Mouse (Mus musculus) adrenal gland, adult 8-10 months (tissue): ENCODE measurements around the gene Acy3. TPM values are rescaled to one million over a fixed set of nuclear protein-coding genes. Genes with fewer than 3 reads are reported as not detected.
"Not testable (repeated sequence)": the region's sequence is repeated elsewhere in the genome, so short reads cannot be mapped to it uniquely, and the experiment has no call there.

ENCODE experiments used
- DNase-seq: peaks from one replicate; pipeline ENCODE4 v3.0.0; 2022
- total RNA-seq, 4 experiments: library from RNA; stranded (reverse); gene quantifications; 2 replicates each; pipeline ENCODE4 v1.2.4; 2022

Gene Acy3
- total RNA-seq, 4 experiments from 2014 or later = 17.9 to 37.7 (median 23.4) TPM

DNA sequence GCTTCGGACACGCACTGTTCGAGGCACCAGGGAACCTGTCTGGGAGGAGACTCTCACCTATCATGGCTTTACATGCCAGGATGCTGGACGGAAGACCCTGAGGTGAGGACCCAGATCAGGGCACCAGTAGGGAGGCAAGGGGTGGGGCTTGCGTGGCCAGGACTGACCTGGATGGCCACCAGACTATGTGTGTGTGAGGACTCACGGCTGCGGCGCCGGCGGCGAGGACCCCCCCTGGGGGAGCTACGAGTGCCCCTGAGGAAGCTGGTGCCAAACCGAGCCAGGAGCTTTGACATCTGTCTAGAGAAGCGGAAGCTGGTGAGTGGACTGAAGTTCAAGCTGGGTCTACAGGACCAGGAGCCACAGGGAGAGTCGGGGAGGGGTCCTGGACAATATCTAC, 18.0 kb downstream of the Acy3 start:
- DNase-seq = no peak

DNA sequence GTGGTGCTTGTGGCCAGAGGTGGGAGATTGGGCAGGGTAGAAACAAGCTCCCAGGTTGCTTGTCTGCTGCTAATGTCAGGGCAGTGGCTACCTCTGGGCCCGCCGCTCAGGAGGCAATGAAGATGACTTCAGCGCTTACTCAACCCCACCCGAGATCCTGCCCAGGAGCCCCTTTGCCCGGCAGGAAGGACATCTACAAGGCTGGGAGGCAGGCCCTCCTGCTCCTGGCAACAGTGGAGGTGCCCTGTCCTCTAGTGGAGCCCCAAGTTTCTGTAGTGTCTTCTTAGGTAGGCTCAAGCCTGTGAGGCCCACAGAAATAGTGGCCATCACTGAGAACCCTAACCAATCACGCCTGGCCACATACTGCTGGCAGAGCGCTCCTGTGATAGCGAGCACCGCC, 18.7 kb downstream of the Acy3 start:
- DNase-seq = no peak

DNA sequence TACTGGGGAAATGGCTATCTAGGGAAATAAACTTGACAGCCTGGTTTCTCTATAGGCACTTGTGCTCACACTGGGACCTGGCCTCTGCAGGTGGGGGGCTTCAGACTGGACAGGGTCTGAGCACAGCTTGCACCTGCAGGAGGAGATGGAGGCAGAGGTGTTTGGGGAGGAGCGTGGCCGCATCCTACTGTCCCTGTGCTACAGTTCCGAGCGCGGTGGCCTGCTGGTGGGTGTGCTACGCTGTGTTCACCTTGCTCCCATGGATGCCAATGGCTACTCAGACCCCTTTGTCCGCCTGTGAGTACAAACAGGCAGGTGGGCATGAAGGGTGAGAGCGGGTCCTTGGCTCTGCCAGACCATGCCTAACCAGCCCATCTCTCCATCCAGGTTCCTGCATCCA, 19.6 kb downstream of the Acy3 start:
- no peak for DNase-seq

DNA sequence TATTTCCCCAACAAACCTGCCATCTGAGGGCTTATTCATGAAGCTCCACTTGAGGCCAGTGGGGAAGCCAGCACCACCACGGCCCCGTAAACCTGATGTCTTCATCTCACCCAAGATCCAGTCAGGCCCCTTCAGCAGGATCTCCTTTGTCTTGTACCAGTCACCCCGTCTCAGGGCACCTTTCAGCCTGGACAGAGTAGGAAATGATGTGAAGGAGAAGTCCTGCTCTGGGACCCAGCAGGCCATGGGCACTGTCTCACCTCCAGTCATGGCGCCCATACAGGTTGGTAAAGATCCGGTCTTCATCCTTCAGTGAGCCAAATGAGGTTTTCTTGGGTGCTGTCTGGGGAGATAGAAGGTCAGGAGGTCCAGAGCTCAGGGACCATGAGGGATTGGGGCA, 24.7 kb downstream of the Acy3 start:
- DNase-seq = no peak

DNA sequence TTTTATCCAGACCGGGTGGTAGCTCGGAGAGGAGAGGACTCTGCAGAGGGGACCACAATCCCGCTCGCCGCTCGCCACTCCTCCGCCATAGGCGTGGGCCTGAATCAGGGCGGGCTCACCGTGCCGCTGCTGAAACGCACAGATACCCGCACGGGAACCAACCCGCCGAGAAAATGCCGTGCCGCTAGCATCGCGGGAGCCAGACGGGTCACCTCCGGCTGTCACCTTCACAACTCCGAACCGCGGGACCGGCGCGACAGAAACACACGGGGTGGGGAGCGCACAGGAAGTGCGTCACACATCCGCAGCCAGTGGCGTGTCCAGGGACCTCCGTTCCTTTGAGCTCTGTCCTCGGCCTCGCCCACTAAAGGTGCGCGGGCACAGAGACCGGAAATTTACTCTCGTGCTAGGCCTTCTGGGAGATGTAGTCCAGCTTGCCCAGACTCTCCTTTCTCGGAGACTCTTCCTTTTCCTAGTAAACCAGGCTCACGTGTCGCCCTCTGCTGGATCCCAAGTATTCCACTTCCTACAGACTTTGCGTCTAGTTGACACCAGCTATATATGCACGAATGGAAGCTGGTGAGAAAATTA, 26.2 kb downstream of the Acy3 start, which contains the start of gene Ndufv1:
Gene Ndufv1, minus strand, starts transcription at position 375 of the 591 bp plus-strand sequence.
- DNase-seq = peak; percentile 99

DNA sequence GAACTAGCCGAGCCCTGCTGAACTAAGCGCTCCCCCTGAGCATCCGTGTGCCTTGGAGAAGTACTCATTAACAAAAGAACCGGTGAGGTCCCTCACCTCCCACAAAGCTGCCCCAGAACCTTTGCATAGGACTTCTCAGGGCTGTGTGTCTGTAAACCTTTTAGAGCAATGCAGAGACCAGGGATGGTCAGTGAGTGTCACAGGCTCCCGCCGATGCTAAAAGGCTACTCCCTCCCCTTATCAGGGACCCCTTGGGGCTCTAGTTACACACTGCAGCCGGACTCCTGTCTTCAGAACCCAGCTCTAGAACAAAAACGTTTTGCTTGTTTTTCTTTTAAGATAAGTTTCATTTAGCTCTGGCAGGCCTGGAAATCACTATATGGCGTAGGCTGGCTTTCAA, 26.7 kb downstream of the Acy3 start:
- DNase-seq = no peak

DNA sequence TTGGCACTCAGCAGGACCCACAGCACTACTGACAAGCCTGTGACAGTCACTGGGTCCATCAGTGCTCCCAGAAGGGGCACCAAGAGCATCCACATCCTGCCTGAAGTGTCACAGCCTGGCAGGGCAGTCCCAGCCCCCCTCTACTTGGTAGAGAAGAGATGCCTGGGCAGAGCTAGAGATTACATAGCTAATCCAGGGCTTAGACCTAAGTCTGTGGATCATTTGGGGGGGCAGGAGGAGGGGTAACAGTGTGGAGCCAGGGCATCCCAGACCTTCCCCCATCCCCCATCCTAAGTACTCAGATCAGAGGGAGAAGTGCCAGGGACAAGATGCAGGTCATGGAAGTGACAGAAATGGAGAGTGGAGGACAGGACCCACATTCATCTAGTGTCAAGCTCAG, 28.4 kb downstream of the Acy3 start:
- no peak for DNase-seq

DNA sequence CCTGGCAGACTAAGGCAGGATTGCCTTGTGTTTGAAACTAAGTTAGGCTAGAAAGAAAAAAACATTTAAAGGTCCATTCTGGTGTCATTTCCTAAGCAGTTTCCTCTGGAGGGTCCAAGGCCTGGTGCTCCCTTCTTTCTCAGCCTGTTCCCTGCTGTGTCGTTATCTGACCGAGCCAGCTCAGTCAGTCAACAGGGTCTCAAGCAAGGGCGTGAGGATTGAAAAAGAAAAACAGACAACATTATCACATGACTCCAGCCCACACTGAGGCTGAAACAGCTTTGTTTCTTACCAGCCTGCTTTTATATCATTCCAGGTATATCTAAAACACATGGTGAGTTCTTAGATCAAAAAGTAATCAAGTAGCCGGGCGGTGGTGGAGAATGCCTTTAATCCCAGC, 29.3 kb downstream of the Acy3 start:
- no peak for DNase-seq

DNA sequence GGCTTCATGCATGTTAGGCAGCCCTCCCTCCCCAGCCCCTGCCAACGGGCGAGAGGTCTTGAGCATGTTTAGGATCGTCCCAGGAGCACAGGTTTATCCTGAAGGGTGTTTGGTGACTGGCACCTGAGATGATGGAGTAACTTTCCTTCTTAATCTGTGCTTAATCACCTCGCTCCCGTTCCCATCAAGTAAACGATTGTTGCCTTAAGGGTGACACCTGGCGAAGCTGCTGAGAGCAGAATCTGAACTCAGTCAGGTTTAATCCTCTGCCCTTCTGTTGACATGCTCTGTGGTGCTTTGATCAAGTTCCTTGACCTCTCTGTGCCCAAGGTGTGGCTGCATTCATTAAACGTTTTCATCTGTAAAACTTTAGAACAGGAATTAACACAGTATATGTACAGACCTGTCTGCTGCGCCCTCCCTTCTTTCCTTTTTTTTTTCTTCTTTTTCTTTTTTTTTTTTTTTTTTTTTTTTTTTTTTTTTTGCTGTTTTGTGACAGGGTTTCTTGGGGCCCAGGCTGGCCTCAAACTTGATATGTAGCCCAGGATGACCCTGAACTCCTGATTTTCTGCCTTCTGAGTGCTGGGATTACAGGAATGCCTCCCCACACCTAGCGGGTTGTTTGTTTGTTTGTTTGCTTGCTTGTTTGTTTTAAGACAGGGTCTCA, 31.7 kb downstream of the Acy3 start:
- DNase-seq = no peak

DNA sequence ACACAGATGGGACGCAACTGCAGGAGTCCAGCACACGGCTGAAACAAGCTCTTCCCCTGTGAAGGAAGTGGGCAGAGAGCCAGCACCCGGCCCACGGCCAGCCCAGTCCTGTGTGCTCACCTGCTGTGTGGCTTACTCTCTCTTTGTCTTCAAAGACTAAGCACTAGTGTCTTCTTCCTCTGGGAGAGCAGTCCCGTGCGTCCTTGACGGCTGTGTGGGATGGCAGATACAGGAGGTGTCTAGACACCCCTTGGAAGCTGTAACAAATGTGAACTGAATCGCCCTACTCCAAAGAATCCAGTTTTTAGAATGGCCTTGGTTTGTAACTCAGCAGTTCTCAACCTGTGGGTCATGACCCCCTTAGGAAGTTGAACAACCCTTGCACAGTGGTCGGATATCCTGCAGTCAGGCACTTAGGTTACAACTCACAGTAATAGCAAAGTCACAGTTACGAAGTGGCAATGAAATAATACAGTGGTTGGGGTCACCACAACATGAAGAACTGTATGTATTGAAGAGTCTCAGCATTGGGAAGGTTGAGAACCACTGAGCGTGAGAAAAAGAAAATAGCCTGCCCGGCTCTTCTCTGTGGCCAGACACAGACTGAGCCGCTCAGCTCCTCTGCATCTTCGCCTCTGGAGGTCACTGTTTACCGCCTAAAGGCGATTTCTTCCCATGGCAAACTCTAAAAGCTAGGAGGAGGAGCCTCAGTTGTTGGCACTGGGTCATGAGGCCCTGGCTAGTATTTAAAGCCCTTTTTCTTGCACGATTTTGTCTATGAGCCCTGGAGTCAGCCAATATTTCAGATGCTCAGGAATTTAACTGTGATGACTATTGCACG, 32.6 kb downstream of the Acy3 start:
- peak; percentile 82 for DNase-seq

DNA sequence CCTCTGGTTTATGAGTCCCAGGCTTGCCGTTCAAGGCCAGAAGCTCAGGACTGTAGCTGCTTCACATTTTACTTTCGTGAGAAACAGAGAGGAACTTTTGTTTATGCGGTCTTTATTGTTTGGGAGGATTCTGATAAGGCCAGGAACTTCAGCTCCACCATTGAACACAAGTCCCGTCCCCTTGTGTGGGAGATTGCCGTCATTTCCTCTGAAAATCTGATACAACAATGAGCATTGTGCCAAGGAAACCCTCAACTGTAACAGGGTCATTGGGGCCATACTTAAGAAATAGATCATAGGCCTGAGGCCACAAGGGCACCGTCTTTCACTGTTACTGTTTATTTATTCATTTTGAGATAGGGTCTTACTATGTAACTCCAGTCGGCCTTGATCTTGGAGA, 36.8 kb downstream of the Acy3 start:
- DNase-seq = no peak

DNA sequence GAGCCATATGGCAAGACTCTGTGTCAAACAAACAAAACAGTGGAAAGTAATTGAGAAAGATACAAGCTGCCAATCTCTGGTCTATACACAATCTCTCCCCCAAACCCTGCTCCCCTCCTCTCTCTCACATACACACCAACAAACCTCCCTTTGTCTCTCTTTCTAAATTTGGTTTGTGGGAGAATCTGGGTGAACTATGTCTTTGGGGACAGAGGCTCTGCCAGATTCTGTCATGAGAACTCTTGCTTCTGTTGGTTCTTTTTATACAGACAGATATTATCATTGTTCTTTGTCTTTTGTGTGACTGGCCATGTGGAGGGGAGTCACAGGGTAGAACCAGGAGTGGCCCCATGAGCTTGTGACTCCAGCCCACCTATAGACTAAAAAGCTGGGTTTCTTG, 41.2 kb downstream of the Acy3 start:
- DNase-seq = no peak

DNA sequence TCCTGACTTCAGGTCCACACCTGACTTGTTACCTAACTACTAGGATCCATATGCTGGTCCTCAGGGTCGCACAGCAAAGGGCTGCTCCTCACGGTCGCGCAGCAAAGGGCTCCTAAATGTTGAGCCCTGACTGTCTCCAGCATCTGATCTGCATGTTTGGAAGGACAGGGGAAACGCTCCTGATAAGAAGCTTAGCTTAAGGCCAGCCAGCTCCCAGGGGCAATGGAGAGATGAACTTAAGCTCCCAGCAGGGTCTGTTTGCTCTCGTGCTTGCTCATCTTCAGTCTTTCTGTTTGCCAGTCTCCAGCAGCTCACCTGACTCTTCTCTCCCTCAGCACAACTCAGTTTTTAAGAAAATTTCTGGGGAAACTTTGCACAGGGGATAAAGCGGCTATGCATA, 46.3 kb downstream of the Acy3 start:
- DNase-seq = no peak

DNA sequence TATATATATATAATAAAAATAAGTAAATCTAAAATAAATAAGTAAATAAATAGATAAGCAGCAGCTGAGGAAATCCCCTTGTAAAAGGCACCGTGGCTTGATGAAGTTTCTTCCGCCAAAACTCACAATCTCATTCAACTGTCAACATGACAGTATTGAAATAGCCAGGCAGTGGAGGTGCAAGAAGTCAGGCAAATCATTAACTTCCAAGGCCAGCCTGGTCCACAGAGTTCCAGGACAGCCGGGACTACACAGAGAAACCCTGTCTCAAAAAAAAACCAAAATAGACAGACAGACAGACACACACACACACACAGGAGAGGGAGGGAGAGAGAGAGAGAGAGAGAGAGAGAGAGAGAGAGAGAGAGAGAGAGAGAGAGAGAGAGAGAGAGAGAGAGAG, 46.9 kb downstream of the Acy3 start:
- no peak for DNase-seq

DNA sequence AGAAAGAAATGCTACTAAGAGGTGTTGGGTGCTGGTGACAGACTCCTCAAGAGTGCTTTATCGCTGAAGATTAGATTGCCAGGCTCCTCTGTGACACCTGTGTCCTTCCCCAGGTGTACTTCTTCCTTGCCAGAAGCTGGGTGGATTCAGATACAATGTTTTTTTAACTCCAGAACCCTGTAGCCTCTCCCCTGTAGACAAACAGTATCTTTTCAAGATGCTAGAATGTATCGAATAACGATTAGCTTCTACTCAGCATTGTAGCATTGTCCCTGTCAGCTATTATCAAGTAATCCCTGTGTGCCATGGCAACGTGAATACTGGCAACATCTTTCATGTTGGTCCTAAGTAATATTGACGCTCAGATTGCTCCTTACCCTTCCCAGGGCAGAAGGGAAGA, 47.4 kb downstream of the Acy3 start:
- DNase-seq = no peak

DNA sequence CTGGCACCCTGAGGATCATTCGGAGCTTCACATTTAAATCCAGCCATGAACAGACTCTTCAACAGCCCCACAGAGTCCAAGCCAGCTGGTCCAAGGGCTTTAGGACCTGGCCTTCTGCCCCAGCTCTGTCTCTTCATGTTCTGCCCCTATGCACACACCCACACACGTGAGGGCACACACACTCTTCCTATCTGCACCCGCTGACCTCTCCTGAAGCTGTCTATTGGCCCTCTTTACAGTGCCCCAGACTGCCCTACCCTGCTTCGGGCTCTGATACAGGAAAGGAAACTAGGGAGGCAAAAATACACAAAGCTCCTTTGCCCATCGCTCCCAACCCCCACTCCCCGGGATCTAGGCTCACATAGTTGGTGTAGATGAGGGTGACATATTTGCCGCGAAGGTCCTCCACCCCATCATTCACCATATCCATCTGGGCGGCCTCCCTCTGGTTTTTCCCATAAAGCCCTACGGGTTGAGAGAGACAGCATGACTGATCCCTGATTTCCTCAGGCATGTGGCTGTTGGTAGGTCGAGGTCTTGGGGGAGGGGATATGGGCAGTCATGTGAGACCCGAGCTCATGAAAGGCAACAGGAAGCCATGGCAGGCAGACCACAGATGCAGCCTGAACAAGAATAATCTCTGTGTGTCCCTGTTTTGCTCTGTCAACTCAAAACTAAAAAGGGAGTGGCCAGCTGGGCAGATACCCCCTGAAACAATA, 50.1 kb downstream of the Acy3 start:
- no peak for DNase-seq

DNA sequence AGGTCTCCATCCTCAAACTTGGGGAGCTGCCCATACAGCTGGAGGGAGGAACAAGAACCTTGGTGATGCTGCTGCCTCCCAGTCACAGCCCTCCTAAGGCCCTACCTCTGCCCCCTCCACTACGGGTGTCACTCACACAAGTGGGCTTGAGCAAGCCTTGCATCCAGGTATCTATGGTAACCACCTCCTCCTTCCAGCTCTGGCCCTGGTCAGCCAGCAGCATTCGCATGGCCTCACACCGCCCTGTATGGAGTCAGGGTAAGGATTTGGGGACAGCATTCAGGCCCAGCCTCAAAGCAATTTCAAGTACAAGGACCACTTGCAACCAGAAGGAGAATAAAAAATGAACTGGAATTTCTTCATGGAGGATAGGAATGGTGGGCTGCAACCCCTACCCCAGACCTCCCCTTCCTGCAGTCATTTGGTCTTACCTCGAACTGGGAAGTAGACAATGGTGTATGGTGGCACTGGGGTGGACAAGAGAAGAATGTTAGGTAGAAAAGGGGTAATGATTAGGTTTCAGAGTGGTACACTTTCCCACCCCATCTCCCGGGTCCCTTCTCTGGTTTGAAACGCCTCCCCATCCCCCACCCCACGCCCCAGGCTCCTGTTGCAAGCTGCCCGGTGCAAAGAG, 50.9 kb downstream of the Acy3 start:
- DNase-seq = not testable (repeated sequence)

DNA sequence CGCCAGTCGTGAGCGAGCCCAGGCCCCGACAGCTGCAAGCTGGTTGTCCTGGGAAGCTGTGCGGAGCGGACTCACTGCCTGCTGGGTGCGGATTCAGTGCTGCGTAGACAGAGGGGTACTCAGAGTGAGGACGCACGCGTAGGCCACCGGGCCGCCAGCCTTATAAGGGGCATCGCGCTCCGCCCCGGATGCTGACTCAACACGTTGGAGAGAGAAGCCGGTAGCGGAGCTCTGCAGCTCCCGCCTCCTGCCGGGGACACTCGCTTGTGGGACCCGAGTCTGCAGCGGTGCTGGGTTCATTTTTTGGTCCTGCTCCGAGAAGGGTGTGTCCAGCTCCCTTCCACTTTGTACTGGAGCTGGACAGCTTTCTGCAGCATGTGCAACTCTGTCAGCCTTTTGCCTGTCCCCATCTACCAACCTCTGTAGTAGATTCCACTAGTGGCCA, 51.4 kb downstream of the Acy3 start, which contains the start of gene Gstp1:
Gene Gstp1, minus strand, starts transcription at position 198 of the 445 bp plus-strand sequence.
- peak; percentile 86 for DNase-seq
